In genomic region chr2:51989559-51989958, GRCm38 (mm10) we compare ENCODE assay signal across 10 mouse cellular contexts.
"Had no signal": no experiment of that assay in that cellular context is flagged by ENCODE, and none has a peak within 500 bp of the region (broad histone marks: within the 10 kb centered on the region; RNA-seq: fewer than 3 reads in every experiment).

No protein-coding gene starts in this region.

- DNase-seq: kidney, postnatal 10 days; kidney, postnatal 36 days; layer of hippocampus, postnatal 36 days; liver, embryonic 13.5 days; lung, adult 2 months; right cerebral cortex, postnatal 14 days; right cerebral cortex, postnatal 4 days; thymus, adult 2 months; thymus, postnatal 14 days; thymus, postnatal 4 days had no signal
